Mouse (Mus musculus) bone marrow macrophage, adult 2 months (primary cell): ENCODE data around the gene Micall1. TPM values are rescaled to one million over a fixed set of nuclear protein-coding genes. Genes with fewer than 3 reads are reported as not detected.

Experiments
- H3K27ac ChIP-seq: 2 replicates; pipeline ENCODE4 v1.5.1; 2012; ENCODE audit warnings: low read depth, low read length; ENCODE audit not compliant: insufficient read depth
- H3K4me1 ChIP-seq: 2 replicates; pipeline ENCODE4 v1.6.1; 2012; ENCODE audit warnings: low read length; ENCODE audit not compliant: control insufficient read depth, insufficient read depth
- H3K4me3 ChIP-seq: 2 replicates; pipeline ENCODE4 v1.5.1; 2012; ENCODE audit warnings: mild to moderate bottlenecking, low read length, moderate library complexity; ENCODE audit not compliant: insufficient read depth
- CTCF ChIP-seq: IDR thresholded peaks from 2 replicates; pipeline ENCODE4 v1.5.1; 2012; ENCODE audit warnings: low read depth, mild to moderate bottlenecking, low read length, moderate library complexity
- POLR2A ChIP-seq: IDR thresholded peaks from 2 replicates; pipeline ENCODE4 v1.6.1; 2012; ENCODE audit warnings: mild to moderate bottlenecking, low read depth, low read length, borderline replicate concordance
- polyA plus RNA-seq: library from polyadenylated mRNA; stranded (reverse); fragments of >200 nt; gene quantifications from 2 replicates; pipeline ENCODE4 v1.2.4, GENCODE M21; 2012; ENCODE audit not compliant: missing spikeins, insufficient read depth, insufficient read length

The Micall1 gene
- polyA plus RNA-seq, 1 experiment = 16.2 TPM

GRCm38 (mm10) chr15:79155572-79155971 lies 46.9 kb downstream of the Micall1 start:
- Histone ChIP-seq H3K27ac (no peak overlapping the region), H3K4me1 (no peaks in the 10 kb centered on the region), H3K4me3 (no peak overlapping the region)
- TF ChIP-seq POLR2A (no peak), CTCF (no peak)

DNA sequence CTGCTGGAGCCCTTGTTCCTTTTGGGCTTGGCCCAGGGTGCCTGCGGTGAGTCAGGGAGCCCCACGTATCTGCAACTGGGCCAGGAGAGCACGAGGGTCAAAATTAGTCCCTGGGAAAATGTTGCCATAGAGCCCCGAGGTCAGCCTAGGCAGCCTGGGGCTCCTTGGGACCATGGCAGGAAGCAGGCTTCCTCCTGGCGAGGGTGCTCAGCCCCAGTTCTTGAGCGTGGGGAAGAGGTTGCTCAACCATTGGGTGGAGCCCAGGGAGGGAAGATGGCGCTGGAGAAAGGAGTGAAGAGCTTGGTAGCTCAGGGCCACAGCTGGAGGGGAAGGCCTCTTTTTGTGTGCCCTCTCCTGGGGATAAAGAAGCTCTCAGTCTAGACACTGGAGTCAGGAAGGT lies 53.6 kb downstream of the Micall1 start:
- H3K4me1 ChIP-seq = peaks cover 6% of the 10 kb centered on the region
- no peak overlapping the region for H3K27ac ChIP-seq
- no peak for TF ChIP-seq CTCF
- TF ChIP-seq POLR2A = no peak
- H3K4me3 ChIP-seq = no peak overlapping the region

- Histone ChIP-seq H3K4me3 (no peak overlapping the region), H3K27ac (no peak overlapping the region)
- TF ChIP-seq CTCF (no peak), POLR2A (no peak)
Observed at GRCm38 (mm10) chr15:79162822-79163221, 54.1 kb downstream of the Micall1 start.

GRCm38 (mm10) chr15:79164251-79164650 lies 55.6 kb downstream of the Micall1 start:
- Histone ChIP-seq H3K27ac (no peak overlapping the region), H3K4me1 (peaks cover 8% of the 10 kb centered on the region), H3K4me3 (no peak overlapping the region)
- TF ChIP-seq POLR2A = no peak
- TF ChIP-seq CTCF = no peak

More at GRCm38 (mm10) chr15:79162822-79163221, 54.1 kb downstream of the Micall1 start:
- peaks cover 6% of the 10 kb centered on the region for H3K4me1 ChIP-seq

DNA sequence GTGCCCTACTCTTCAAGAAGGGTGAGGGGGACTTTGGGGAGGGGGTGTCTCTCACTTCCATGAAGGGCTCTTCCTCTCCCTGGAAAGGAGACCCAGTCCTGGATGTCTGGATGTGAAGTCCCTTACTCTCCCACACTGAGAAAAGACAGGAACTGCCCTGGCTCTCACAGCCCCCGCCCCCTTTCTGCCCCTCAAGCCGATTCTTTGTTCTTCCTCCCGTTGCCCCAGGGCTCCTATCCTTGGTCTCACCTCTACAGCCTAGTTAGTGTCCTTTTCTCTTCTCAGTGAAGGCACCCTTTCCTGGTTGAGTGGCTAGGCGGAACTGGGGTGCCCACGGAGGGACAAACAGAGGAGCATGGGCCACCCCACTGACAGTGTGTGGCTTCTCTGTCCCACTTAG lies 56.4 kb downstream of the Micall1 start, which contains the start of gene Sox10:
Sox10 (minus strand) TSS at position 101 of the 400 bp plus-strand sequence.
- Histone ChIP-seq H3K27ac (no peak within 1 kb of the TSS), H3K4me3 (no peak within 1 kb of the TSS), H3K4me1 (peaks cover 8% of the 10 kb centered on the region)
- TF ChIP-seq CTCF (no peak), POLR2A (no peak)

DNA sequence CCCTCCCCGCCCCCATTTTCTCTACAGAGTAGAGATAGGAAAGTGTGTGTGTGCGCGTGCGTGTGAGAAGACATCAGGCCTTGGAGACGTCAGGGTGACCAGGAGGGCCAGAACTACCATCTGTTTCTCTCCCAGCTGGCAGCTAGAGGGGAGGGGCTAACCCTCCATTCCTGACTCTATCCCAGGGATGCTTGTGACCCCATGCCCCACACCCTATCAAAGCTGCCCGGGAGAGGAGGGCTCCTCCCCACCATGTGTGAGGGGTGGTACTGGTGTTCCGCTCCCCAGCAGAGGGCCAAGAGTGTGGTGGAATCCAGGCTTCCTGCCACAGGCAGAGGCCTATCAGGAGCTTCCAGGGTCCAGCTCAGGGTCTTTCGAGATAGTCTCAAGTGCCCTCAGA lies 58.0 kb downstream of the Micall1 start:
- H3K27ac ChIP-seq = no peak overlapping the region
- H3K4me3 ChIP-seq = no peak overlapping the region
- TF ChIP-seq CTCF = no peak
- TF ChIP-seq POLR2A = no peak
- peaks cover 8% of the 10 kb centered on the region for H3K4me1 ChIP-seq

DNA sequence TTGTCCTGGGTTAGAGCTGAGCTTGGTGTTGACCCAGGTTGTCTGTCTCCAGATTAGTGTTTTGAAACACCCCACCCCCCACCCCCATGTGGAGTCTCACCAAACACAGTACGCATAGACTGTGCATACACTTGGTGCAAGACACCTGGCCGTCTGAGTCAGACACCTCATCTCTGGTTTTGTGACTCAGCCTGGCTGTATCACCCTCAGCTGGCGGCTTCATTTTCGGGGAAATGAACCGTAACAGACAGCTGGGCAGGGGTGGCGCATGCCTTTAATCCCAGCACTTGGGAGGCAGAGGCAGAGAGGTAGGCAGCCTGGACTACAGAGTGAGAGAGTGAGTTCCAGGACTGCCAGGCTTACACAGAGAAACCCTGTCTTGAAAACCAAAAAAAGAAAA lies 68.2 kb downstream of the Micall1 start:
- Histone ChIP-seq H3K4me3 (no peak overlapping the region), H3K27ac (no peak overlapping the region), H3K4me1 (no peaks in the 10 kb centered on the region)
- TF ChIP-seq POLR2A (no peak), CTCF (no peak)

- Histone ChIP-seq H3K4me1 (no peaks in the 10 kb centered on the region), H3K27ac (no peak overlapping the region), H3K4me3 (no peak overlapping the region)
- no peak for TF ChIP-seq CTCF
- TF ChIP-seq POLR2A = no peak
Observed at GRCm38 (mm10) chr15:79185213-79185612, 76.5 kb downstream of the Micall1 start.

Other genes with a start within 250 kb of the Micall1 start
- gene Gga1, start 231.7 kb upstream of the Micall1 start, polyA plus RNA-seq = 68.7 and 76.5 TPM in 2 replicates
- gene Gm49510, start 209.2 kb upstream of the Micall1 start, polyA plus RNA-seq = not detected in 2 replicates
- gene Sh3bp1, start 209.1 kb upstream of the Micall1 start, polyA plus RNA-seq = 158 and 180 TPM in 2 replicates
- gene Pdxp, start 195.0 kb upstream of the Micall1 start, polyA plus RNA-seq = 1.7 and 2.3 TPM in 2 replicates
- gene Lgals1, start 182.2 kb upstream of the Micall1 start, polyA plus RNA-seq = 1,085 and 1,245 TPM in 2 replicates
- 25.7 and 28.1 TPM in 2 replicates for gene Nol12, start 174.0 kb upstream of the Micall1 start, polyA plus RNA-seq
- gene Triobp, start 161.2 kb upstream of the Micall1 start, polyA plus RNA-seq = 28.7 and 33.2 TPM in 2 replicates
- gene H1f0, start 80.4 kb upstream of the Micall1 start, polyA plus RNA-seq = 87.7 and 88.8 TPM in 2 replicates
- not detected in 2 replicates for gene Galr3, start 67.0 kb upstream of the Micall1 start, polyA plus RNA-seq
- 14.0 TPM in 2 replicates for gene Ankrd54, start 46.0 kb upstream of the Micall1 start, polyA plus RNA-seq
- gene Eif3l, start 33.7 kb upstream of the Micall1 start, polyA plus RNA-seq = 99.4 and 114 TPM in 2 replicates
- 107 and 110 TPM in 2 replicates for gene Polr2f, start 32.1 kb downstream of the Micall1 start, polyA plus RNA-seq
- gene 1700088E04Rik, start 32.4 kb downstream of the Micall1 start, polyA plus RNA-seq = 1.6 TPM in 1 of 2 replicates, not detected in the other
- not detected in 2 replicates for gene Sox10, start 56.3 kb downstream of the Micall1 start, polyA plus RNA-seq
- 11.4 and 13.0 TPM in 2 replicates for gene Pick1, start 120.3 kb downstream of the Micall1 start, polyA plus RNA-seq
- not detected in 2 replicates for gene Gm49486, start 120.5 kb downstream of the Micall1 start, polyA plus RNA-seq
- not detected in 2 replicates for gene Slc16a8, start 145.9 kb downstream of the Micall1 start, polyA plus RNA-seq
- not detected in 2 replicates for gene Baiap2l2, start 176.6 kb downstream of the Micall1 start, polyA plus RNA-seq
- gene Pla2g6, start 219.5 kb downstream of the Micall1 start, polyA plus RNA-seq = 4.5 and 5.5 TPM in 2 replicates
- gene Maff, start 237.7 kb downstream of the Micall1 start, polyA plus RNA-seq = 0.90 and 1.5 TPM in 2 replicates